Mouse (Mus musculus) ovary, postnatal 14 days (tissue): ENCODE measurements around the gene Crtc2.
"Not testable (repeated sequence)": the region's sequence is repeated elsewhere in the genome, so short reads cannot be mapped to it uniquely, and the experiment has no call there.

Experiments
- DNase-seq: peaks from one replicate; pipeline ENCODE4 v3.0.0; 2022; ENCODE audit warnings: low spot score

Gene Crtc2

DNA sequence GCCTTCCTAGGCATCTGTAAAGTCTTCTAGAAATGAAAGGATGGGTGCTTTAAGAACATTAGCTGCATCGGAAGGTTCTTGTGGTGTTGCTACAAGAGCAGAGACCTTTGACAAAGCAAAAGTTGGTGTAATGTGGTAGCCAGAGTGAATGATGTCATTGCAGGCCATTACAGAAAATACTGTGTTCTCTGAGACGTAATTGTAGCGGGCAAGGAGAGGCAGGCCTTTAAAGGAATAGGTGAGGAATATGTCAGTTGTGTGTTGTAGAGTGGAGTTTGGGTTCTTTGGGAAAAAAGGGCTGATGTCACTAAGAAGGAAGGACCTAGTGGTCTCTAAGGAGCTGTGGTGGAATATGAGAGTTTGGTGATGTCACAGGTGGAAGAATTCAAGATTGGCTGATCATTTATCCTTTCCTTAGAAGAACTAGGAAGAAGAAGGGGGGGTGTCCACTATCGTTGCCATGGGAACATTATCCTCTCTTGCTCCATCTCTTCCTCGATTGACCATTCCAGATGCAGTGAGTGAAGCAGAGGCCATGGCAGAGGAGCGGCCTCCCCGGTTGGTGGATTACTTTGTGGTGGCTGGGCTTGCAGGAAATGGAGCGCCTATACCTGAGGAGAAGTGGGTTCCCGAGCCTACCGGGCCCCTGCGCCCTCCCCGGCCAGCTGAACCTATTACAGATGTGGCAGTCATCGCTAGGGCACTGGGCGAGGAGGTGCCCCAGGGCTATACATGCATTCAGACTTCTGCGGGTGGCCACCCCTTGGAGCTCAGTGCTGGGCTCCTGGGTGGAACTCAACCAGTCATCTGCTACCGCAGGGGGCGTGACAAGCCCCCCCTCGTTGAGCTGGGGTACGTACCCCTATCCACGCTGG is 13.2 kb downstream of the Crtc2 start:
- DNase-seq: no peak

DNA sequence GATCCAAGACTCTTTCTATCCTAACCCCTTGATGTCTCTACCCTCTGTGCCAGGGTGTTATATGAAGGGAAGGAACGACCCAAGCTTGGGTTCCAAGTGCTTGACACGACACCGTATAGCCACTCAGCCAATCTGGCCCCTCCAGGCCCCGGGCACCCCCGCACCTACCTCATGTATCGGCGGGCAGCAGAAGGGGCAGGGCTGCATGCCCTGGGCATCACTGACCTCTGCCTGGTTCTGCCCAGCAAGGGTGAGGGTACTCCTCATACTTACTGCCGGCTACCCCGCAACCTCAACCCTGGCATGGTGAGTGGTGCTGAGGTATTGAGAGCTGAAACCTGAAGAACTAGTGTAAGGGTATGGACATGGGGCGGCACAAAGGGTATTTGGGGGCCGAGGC is 14.2 kb downstream of the Crtc2 start:
- DNase-seq: no peak

DNA sequence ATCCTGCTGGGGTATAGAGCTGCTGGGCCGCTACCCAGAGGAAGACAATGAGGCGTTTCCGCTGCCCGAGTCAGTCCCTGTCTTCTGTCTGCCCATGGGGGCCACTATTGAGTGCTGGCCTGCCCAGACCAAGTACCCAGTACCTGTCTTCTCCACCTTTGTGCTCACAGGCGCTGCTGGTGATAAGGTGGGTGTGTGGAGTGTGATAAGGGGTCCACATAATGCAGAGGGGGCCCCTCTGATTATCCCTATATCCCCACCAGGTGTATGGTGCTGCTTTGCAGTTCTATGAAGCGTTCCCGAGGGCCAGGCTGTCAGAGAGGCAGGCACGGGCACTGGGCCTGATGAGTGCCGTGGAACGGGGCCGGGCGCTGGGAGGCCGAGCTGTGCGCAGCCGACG is 15.0 kb downstream of the Crtc2 start:
- no peak for DNase-seq

DNA sequence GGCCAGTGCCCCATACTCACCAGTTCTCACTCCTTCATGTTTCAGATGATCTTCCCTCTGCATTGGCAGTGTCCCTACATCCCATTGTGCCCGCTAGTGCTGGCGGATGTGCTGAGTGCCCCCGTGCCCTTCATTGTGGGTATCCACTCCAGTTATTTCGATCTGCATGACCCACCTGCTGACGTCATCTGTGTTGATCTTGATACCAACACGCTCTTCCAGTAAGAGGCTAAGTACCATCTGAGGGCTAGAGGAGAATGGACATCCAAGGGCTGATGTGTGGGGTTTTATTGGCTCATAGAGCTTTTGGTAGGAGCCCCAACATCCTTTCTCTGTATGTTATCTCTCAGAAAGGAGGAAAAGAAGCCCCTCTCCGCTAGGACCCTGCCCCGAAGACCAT is 16.8 kb downstream of the Crtc2 start:
- DNase-seq: no peak

DNA sequence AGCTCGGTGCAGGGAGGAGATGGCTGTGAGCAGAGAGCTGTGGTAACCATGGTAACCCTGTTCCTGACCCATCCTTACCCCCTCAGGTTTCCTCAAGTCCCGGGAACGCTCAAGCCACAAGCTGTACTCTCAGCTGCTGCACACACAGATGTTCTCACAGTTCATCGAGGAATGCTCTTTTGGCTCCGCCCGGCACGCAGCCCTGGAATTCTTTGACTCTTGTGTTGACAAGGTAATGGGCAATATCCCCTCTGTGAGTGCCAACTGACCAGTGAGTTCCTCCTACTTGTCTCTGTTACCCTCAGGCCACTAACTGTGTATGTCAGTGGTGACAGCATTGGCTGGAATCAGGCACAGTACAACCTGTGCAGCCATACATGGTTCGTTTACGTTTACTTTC is 18.2 kb downstream of the Crtc2 start:
- DNase-seq: no peak

DNA sequence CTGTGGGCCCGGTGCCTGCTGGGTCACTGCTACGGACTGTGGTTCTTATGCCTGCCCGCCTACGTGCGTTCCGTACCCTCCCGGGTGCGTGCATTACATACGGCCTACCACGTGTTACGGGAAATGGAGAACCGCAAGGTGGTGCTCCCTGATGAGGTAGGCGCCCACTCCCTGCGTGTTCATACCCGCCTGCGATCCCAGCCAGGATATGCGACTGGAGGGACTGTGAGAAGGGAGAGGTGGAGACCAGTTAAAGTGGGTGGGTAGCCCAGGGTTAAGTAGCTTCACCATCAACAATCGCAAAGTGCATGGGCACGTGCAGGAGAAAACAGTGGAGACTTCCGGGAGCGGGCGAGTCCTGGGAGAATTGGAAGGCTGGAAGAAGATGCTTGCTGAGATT is 19.9 kb downstream of the Crtc2 start:
- no peak for DNase-seq

DNA sequence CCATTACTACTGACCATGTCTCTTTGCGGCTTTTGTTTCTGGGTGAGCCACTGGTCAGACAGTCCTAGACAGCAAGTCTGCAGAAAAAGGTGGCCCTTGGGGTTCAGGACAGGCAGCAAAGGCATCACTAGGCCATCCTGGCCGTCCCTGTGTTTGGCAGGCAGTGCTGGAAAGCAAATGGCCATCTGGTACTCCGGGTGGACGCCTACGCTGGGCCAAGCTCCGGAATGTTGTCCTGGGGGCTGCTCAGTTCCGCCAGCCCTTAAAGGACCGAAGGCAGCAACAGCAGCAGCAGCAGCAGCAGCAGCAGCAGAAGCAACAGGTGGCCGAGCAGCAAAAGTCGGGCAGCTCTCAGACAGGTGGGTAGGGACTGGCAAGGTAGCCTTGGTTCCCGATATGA is 21.3 kb downstream of the Crtc2 start:
- no peak for DNase-seq

DNA sequence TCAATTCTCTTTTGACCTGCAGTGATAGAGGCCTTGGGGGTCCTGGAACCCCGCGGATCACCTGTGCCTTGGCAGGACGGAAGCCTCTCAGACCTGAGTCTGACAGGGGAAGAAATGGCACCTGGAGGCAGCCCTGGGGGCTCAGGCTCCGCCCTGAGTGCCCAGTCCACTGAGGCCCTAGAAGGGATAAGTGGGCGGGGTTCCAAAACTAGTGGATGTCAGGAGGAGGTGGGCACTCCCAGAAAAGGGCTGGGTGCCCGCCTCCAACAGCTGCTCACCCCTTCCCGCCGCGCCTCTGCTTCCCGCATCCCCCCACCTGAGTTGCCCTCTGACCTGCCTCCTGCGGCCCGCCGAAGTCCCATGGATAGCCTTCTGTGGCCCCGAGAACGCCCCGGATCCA is 22.9 kb downstream of the Crtc2 start:
- no peak for DNase-seq

DNA sequence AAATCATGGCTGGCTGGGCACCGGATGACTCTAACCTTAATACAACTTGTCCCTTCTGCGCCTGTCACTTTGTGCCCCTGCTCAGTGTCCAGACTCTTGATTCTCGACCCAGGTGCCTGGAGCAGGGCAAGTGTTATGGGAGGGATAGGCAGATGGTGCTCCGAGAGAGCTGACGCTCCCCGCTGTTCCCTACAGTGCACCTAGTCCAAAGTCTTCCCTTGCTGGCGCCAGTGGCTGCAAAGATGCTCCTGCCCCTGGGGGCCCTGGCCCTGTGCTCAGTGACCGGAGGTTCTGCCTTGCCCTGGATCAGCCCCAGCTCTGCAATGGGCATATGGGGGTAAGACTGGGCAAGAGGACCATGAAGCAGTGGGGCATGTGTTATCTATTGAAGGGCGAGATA is 23.8 kb downstream of the Crtc2 start:
- no peak for DNase-seq

DNA sequence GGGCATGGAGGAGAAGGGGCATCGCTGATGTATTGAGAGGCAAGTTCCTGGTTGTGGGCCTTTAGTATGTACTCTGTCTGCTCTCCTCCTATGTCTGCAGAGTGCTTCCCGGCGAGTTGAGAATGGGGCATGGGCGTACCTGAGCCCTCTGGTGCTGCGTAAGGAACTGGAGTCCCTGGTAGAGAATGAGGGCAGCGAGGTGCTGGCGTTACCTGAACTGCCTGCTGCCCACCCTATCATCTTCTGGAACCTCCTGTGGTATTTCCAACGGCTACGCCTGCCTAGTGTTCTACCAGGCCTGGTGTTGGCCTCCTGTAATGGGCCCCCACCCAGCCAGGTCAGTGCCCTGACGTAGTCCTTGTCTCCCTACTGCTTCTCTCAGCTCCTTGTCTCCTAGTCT is 24.2 kb downstream of the Crtc2 start:
- no peak for DNase-seq

DNA sequence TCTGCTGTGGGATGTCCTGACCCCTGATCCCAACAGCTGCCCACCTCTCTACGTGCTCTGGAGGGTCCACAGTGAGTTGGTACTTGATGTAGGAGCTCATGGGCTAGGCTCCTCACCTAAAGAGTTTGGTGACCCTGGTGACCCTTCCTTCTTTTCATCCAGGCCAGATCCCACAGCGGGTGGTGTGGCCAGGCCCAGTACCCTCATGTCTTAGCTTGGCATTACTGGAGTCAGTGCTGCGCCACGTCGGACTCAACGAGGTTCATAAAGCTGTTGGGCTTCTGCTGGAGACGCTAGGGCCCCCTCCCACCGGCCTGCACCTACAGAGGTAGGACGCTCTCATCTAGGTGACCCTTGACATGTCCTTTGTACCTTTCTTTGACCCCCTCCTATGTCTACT is 25.3 kb downstream of the Crtc2 start:
- no peak for DNase-seq

DNA sequence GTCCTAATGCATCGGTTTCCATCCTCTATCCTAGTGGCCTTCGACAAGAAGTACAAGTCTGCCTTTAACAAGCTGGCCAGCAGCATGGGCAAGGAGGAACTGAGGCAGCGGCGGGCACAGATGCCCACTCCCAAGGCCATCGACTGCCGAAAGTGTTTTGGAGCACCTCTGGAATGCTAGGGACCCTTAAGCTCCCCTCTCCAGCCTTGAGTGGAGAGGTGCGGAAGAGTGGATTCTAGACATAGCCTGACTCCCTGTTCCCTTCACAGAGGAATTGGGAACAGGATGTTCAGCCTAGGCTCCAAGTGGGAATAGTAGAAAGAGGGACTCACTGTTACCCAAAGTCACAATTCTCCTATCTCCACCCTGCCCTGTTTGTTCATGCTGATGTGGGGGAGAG is 25.8 kb downstream of the Crtc2 start:
- DNase-seq: no peak

DNA sequence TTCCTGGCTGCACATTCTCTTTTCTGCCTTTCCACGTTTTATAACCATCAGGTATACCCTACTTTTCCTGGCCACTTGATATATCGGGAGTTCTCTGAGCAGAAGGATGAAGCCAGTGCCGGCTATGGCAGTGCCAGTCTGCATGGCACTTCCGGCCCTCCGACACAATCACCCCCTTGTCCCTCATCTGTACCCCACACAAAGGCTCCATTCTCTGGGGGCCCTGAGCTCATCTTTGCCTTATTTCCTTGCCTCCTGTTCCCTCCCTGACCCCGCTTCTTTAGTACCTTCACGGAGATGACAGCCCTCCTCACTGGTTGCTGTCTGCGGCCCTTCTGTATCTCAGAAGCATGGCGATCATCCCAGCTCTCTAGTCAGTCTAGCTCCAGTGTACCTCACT is 26.7 kb downstream of the Crtc2 start:
- no peak for DNase-seq

DNA sequence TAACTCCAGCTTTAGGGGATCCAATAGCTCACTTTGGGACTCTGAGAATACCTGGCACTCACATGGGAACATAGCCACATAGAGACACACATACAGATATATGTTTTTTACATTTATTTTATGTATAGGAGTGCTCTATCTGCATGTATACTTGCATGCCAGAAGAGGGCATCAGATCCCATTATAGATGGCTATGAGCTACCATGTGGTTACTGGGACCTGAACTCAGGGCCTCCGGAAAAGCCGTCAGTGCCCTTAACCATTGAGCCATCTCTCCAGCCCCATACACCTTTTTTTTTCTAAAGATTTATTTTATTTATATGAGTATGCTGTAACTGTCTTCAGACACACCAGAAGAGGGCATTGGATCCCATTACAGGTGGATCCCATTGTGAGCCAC is 30.2 kb downstream of the Crtc2 start:
- no peak for DNase-seq

DNA sequence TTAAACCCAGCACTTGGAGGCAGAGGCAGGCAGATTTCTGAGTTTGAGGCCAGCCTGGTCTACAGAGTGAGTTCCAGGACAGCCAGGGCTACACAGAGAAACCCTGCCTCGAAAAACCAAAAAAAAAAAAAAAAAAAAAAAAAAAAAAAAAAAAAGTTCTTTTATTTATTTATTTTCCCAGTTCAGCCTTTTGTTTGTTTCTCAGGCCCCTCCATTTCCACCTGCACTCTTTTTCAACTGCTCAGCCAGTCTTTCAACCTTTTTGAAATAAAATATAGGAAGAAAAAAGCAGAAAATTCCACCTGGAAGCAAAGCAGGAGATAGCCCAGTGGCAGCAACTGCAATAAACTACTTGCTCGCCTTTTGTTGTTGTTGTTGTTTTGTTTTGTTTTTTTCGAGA is 35.4 kb downstream of the Crtc2 start:
- DNase-seq: not testable (repeated sequence)

DNA sequence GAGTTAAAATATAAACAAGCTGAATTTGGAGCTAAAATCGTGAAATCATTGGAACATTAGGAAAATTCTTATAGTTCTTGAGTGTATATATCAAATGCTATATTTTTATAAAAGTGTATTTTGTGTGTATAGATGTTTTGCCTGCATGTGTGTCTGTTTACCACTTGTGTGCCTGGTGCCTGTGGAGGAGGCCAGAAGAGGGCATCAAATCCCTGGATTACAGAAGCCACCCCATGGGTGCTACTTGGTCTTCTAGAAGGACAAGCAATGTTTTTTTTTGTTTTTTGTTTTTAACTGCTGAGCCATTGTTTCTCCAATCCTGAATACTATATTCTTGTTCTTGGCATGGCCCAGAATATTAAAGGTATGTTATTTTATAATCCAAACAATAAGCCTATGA is 36.6 kb downstream of the Crtc2 start:
- DNase-seq: no peak

DNA sequence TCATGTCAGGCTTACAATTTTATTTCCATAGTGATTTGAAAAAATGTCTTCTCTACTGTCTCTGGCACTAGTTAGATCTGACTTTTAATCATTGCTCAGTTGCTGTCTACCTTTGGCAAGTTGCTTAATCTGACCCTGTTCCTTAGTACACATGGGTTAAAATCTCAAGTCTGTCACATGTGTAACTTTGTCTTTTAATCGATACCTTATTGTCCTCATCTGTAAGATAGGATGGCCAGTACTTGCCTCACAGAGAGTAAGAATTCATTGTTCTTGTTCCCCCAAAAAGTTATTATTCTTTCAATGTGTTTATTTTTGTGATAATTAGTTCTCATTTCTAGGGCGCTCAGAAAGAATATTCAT is 38.0 kb downstream of the Crtc2 start:
- no peak for DNase-seq

DNA sequence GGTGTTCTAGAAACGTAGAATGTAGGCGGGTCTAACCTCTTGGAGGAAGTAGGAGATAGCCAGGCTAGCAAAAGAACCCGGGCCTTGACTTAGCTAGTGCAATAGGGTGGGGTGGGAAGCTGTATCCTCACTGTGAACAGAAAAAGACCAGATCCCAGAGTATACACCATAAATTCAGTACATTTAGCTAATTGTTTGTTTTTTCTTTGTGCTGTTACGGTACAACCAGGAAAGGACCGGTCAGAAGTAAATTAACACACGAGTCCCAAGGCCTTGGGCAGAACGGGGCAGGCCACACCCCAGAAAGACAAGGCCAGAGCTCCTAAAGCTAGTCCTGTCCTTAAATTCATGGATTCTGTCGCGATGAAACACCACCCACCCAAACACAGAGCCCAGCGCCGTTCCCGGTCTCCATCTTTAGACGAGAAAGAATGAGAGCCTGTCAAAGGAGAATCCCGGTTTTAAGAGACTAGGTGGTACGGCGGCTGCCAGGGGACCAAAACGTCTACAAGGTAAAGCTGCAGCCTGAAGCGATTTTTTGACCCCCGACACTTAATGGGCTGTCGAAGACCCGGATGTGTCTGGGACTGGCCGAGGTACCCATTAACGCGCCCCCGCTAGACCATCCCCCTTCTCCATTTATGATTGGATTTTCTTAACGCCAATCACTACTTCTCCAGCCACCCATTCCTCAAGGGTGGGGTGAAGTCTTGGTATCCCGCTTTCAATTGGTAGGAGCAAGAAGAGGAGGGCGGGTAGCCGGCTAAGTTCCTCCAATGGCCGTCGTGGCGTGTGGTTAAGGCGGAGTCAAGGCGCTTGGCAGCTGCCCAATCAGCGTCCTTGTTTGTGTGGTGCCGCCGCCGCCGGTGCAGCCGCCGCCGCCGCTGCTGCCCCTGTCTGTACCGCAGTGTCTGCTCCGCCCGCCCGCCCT is 38.6 kb downstream of the Crtc2 start, which contains the start of gene Gatad2b:
TSS of gene Gatad2b (plus strand) at position 834 of the 931 bp plus-strand sequence.
- peak; percentile 99 for DNase-seq

DNA sequence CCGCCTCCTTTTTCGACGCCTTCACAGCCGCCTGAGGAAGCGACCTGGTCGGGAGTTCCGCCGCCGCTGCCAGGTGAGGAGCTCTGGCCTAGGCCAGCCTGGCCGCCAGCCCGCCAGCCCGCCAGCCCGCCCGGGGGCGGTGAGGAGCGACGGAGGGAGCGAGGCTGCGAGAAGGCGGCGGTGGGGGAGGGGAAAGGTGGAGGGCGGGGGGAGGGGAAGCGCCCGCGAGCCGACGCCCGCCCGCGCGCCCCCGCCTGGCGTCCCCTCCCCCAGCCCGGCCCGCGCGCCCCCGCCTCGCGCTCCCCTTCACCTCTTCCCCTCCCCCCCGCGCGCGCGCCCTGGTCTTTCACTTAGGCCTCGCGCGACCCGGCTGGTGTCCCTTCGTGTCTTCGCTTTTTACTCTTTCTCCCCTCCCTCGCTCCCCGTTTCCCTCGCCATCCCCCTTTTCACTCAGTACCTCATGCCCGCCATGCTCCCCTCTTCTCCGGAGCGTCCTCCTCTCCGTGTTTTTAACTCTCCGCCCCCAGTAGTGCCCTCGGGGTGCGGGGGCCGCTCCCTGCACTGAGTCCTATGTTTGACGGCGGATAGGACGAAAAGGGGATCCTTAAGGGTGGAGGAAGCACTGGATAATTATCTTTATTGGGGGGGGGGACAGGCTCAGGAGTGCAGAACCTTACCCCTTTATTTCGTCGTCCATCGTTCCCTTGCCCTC is 39.5 kb downstream of the Crtc2 start:
- DNase-seq: no peak

DNA sequence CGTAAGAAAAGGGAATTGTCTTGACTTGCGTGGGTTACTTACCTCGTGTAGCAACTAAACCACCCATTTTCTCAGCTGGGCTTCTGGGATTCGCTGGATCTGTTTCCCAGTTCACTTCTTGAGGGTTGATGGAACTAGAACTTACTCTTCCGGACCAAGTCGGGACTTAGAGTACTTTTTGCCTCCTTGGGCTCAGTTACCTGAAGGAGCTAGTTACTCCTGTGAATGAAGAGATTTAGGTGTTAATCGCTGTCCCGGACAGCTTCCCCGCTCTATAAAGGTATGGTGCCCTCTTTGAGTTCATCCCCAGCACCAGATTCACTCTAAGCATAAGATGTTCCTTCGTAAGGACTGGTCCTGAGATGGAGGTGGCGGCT is 40.1 kb downstream of the Crtc2 start:
- no peak for DNase-seq

DNA sequence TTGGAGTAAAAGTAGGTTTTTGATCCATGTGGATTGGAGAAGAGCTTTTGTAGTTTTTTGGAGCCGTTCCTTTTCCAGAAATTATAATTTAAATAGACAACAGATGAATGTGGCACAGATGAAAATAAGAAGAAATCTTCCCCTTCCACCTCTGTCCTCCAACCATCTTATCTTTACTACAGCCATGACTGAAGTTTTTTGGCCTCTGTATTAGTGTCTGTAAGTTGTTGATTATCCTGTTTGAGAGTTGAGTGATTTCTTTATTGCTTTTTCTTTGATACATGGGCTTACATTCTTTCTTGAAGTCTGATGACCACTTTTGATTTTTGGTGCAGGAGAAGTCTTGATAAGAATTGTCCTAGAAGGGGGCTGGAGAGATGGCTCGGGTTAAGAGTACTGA is 40.7 kb downstream of the Crtc2 start:
- no peak for DNase-seq

DNA sequence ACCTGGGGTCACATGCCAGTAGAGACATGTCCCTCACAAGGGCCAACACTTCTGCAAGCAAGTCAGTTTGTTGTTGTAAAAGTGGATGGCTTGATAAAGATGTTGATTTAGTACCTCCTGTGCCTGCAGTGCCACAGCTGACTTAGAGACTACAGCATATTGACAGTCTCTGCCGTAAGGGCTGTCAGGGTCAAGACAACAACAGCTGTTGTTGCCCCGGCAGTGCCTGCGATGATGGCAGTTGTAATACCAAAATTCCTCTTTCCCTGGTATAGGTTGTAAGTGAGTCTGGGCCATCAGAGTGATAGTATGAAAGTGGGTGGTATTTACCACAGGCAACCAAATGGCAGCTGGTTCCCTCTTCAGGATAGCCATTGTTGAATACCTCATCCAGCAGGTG is 51.8 kb downstream of the Crtc2 start:
- no peak for DNase-seq

DNA sequence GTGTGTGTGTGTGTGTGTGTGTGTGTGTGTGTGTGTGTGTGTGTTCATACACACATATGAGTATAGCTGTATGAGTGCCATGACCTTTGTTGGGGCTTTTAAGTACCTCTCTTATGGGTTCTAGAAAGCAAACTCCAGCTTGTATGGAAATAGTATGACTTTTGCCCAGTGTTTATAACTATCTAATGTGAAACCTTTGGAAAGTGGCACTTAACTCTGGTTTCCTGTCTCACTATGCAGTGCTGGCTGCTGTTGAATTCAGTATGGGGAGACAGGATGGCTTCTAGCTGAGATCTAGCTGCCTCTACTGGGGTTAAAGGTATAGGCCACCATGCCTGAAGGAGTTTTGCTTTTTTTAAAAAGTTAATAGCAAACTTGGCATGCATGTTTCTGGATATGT is 55.6 kb downstream of the Crtc2 start:
- DNase-seq: no peak
